Mouse (Mus musculus) left cerebral cortex, adult 2 months (tissue): Measurements from ENCODE around the gene Meis1. TPM values are rescaled to one million over a fixed set of nuclear protein-coding genes. Genes with fewer than 3 reads are reported as not detected.

Experiments
- DNase-seq, 2 experiments: peaks; one replicate each; pipeline ENCODE4 v3.0.0; 2021 to 2022; ENCODE audit warnings: low spot score in 2 of 2, mixed read lengths in 1 of 2; ENCODE audit errors: extremely low spot score in 1 of 2
- H3K27ac ChIP-seq: fragments of 200-600 bp; 2 replicates; pipeline ENCODE4 v1.8.1; 2022
- H3K4me3 ChIP-seq: fragments of 200-600 bp; 2 replicates; pipeline ENCODE4 v1.8.1; 2022
- CTCF ChIP-seq: fragments of 200-600 bp; IDR thresholded peaks from 2 replicates; pipeline ENCODE4 v1.8.1; 2022; ENCODE audit warnings: antibody characterized with exemption, mild to moderate bottlenecking, moderate library complexity
- intact Hi-C: fragments of 180-260 bp; cut with DNase I; formaldehyde crosslinking; loops from one replicate; pipeline ENCODE4 v1.15.1; 2025
- total RNA-seq, 2 experiments: library from RNA; stranded (reverse); gene quantifications; 2 replicates each; pipeline ENCODE4 v1.2.3; 2021

Gene Meis1
- total RNA-seq, 2 experiments from 2014 or later: 4.8 to 4.9 TPM

GRCm38 (mm10) chr11:19014113-19014440, 4.7 kb downstream of the Meis1 start:
- no peak overlapping the region for H3K4me3 ChIP-seq
- TF ChIP-seq CTCF: no peak
- DNase-seq: no peak
- H3K27ac ChIP-seq: no peak overlapping the region
- intact Hi-C loops: no loop called here

DNA sequence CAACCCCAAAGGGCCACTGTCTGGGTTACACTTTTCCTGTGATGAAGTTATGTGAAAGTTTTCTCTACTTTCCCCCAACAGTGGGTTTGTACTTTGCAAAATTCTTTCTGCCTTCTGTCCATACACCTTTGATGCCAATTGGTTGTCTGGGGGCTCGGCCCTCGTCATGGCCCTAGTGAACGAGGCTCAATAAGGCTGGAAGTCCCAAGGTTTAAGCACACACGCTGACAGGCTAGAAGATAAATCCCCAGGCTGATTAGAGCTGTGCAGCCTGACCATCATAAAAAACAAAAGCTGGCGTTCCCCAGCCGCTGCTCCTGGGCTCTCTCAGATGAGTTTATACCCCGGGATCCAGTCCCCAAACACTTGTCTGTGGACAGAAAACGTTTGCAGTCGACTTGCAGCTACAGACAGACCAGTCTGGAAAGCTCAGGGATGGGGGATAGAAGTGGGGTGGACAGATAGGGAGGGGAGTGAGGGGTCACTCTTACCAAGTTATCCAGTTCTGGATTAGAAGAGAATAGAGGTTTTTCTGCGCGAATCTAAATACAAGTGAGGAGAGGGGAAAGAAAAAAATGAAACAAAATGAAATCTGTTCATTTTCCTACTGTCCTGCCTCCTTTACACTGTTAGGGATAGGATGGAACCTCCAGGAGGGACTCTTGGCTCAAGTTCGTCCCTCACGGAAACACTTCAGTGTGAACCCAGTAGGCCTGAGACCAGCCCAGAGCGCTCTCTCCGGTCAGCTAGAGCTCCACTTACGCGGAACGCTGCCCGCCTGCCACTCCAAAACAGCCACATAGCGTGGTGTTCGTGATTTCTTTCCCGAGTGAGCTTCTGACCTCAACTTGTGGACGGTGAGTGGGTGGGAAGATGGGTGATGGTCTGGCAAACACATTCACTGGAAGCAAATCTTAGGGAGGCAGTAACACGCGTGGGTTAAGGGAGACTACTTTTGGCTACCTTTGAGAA, 5.4 kb downstream of the Meis1 start:
- intact Hi-C loops: no loop called here
- no peak for TF ChIP-seq CTCF
- H3K27ac ChIP-seq: no peak overlapping the region
- no peak for DNase-seq
- no peak overlapping the region for H3K4me3 ChIP-seq

DNA sequence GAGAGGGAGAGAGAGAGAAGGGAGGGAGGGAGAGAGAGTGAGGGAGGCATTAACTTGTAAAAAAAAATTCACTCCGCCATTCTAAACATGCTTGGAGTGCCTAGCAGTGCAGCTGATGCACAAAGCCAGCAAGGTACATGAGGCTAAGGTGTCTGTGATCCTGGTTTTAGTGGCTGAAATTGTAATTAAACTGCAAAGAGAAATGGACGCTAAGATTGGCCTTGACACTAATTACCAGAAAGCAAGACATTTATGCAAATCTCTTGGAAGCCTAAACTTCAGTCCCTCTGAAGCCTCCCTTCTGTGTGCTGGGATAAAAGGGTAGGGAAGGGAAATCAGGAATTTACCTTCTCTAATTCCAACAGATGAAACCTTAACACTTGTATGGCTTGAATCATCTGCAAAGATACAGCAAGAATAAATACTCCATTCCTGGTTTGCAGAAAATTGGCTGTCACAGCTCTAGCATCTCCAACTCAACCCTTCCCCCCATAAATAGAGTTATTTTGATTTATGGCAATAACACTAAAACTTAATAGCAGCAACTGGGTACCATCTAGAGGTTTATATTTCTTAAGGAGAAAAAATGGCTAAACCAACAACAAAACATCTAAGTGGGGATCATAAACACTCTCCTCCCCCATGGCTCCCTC, 6.2 kb downstream of the Meis1 start:
- intact Hi-C loops: no loop called here

DNA sequence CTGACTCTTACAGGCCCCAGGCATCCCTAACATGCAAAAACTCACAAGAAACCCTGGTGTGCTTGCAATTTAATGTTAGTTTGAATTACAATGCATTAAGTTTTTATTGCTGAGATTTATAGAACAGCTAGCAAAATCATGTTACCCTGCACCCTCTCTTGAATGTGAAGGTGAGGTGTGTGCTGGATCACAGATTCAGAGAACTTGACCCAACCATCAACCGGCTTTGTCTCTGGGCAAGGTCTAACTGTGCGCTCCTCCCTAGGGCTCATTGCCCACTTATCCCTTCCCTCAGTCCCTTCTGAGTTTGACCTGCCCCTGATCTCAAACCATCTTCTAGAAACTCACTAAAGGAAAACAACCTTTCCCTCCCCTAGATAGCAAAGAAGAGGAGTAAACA, 6.8 kb downstream of the Meis1 start:
- no peak for DNase-seq
- H3K27ac ChIP-seq: no peak overlapping the region
- no peak for TF ChIP-seq CTCF
- no peak overlapping the region for H3K4me3 ChIP-seq
- intact Hi-C loops: no loop called here

More for the DNA sequence above, 6.2 kb downstream of the Meis1 start:
- no peak overlapping the region for H3K4me3 ChIP-seq
- no peak for DNase-seq
- no peak overlapping the region for H3K27ac ChIP-seq
- no peak for TF ChIP-seq CTCF

- intact Hi-C loops: no loop called here
- Histone ChIP-seq H3K27ac (no peak overlapping the region), H3K4me3 (no peak overlapping the region)
- DNase-seq: no peak
- TF ChIP-seq CTCF: no peak
These were observed 7.5 kb downstream of the Meis1 start for GRCm38 (mm10) chr11:19011108-19011805.

DNA sequence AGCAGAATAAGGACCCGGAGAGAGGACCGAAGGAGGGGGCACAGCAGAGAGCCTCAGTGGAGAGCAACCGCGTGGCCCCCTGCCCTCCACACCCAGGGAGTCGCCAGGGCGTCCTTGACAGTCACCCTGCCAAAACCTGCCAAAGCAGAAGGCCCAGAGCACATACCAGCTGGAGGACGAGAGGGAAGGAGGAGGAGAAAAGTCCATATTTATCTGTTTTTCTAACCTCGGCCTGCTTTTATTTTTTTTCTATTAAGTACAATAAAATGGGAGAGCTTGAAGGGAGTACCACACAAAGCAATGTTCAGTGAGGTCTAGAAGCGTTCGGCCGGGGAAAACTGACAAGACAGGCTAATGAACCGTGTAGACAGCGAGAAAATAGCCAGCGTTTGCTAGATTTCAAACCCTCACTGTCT, 8.4 kb downstream of the Meis1 start:
- TF ChIP-seq CTCF: no peak
- Histone ChIP-seq H3K27ac (no peak overlapping the region), H3K4me3 (no peak overlapping the region)
- intact Hi-C loops: no loop called here
- DNase-seq: no peak

DNA sequence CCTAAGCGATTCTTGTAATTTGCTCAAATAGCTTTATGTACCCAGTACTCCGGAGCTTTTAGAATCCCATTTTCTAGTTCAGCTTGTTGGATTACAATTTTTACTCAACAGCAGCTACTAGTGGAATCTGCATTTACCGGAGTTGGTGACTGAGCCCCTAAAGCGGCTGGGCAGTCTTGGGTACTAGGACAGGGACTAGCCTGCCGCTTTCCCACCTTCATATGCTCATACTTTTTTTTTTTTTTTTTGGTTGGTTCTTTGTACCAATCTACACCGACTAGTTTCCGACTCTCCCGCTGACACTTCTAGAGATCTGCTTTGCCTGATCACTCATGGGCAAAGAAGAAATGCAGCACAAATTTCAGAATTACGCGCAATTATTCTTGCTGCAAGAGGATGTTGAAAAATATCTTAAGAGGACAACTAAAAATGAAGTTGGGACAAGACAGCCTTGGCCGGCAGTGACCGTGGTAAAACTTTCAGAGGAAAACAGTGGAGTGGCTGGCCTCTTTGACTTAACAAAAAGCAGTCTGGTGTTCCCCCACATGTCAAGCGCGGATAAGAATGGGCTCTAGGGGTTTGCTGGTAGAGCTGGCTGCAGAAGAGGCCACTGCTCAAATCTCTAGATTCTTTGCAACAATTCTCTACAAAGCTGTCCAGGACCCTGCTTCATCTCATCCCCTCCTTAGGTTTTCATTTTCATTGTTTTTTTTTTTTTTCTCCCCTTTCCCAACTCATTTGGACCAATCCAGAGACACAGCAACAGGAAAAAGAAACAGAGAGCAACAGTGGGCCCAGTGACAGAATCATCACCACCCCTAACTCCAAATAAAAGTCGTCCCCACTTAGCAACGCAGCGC, 9.0 kb downstream of the Meis1 start:
- no peak for DNase-seq
- no peak overlapping the region for H3K27ac ChIP-seq
- intact Hi-C loops: no loop called here
- TF ChIP-seq CTCF: no peak
- H3K4me3 ChIP-seq: no peak overlapping the region

GRCm38 (mm10) chr11:19008610-19009384, 10.0 kb downstream of the Meis1 start:
- H3K4me3 ChIP-seq: no peak overlapping the region
- no peak for TF ChIP-seq CTCF
- no peak overlapping the region for H3K27ac ChIP-seq
- intact Hi-C loops: no loop called here
- DNase-seq: no peak

GRCm38 (mm10) chr11:19007541-19008424, 11.0 kb downstream of the Meis1 start:
- DNase-seq: no peak
- no peak overlapping the region for H3K27ac ChIP-seq
- no peak overlapping the region for H3K4me3 ChIP-seq
- TF ChIP-seq CTCF: no peak
- intact Hi-C loops: no loop called here

GRCm38 (mm10) chr11:19007068-19007467, 11.7 kb downstream of the Meis1 start:
- no peak for TF ChIP-seq CTCF
- no peak for DNase-seq
- intact Hi-C loops: no loop called here
- Histone ChIP-seq H3K27ac (no peak overlapping the region), H3K4me3 (no peak overlapping the region)
